Mouse (Mus musculus): Measurements from ENCODE around the gene Tmem38b. TPM values are rescaled to one million over a fixed set of nuclear protein-coding genes. Genes with fewer than 3 reads are reported as not detected.
A peak's percentile ranks its signal among the peaks of the same experiment; 100 is the strongest.

Tmem38b gene
- polyA plus RNA-seq (2014; fragmentation: Nextera tagmentation; extraction: Ambion mirVana) = 13.3 and 14.4 TPM in 2 replicates

GRCm38 (mm10) chr4:53825821-53826605, at the start of gene Tmem38b:
TSS of gene Tmem38b (plus strand) at chr4:53826045.
- Histone ChIP-seq H3K4me1 (ENCODE audit: control insufficient read depth, insufficient read depth, low read length) (no peaks in the 10 kb centered on the region), H3K27ac (ENCODE audit: low read depth, low read length) (no peak within 1 kb of the TSS), H3K36me3 (ENCODE audit: control insufficient read depth, insufficient read depth, low read length) (no peaks in the 10 kb centered on the region), H3K9me3 (replicated peaks; ENCODE audit: control insufficient read depth, low read length) (no peaks in the 10 kb centered on the region), H3K9ac (ENCODE audit: low read depth, low read length) (peak within 1 kb of the TSS; percentile 75), H3K4me3 (ENCODE audit: low read depth, low read length) (peak within 1 kb of the TSS; percentile 85), H3K4me2 (peak within 1 kb of the TSS; percentile 82), H3K27me3 (ENCODE audit: control insufficient read depth, insufficient read depth, low read length) (no peaks in the 10 kb centered on the region)
- under 1% methylated on average over 55 of the region's 55 CpGs for WGBS (ENCODE audit: insufficient replicate concordance)
- ATAC-seq (replicated peaks; ENCODE audit: insufficient number of reproducible peaks, low FRiP score, low TSS enrichment) = peak; percentile 90

GRCm38 (mm10) chr4:53781396-53781795, 44.4 kb upstream of the Tmem38b start:
- no peak for ATAC-seq (replicated peaks; ENCODE audit: insufficient number of reproducible peaks, low FRiP score, low TSS enrichment)
- Histone ChIP-seq H3K4me1 (ENCODE audit: control insufficient read depth, insufficient read depth, low read length) (peaks cover 5% of the 10 kb centered on the region; the same call in 1 of the 2 replicates), H3K27me3 (ENCODE audit: control insufficient read depth, insufficient read depth, low read length) (peaks cover 16% of the 10 kb centered on the region), H3K9ac (ENCODE audit: low read depth, low read length) (no peak overlapping the region), H3K9me3 (replicated peaks; ENCODE audit: control insufficient read depth, low read length) (no peaks in the 10 kb centered on the region), H3K4me3 (ENCODE audit: low read depth, low read length) (no peak overlapping the region), H3K36me3 (ENCODE audit: control insufficient read depth, insufficient read depth, low read length) (no peaks in the 10 kb centered on the region), H3K27ac (ENCODE audit: low read depth, low read length) (no peak overlapping the region), H3K4me2 (no peak overlapping the region)
- 71% methylated on average over 4 of the region's 4 CpGs for WGBS (ENCODE audit: insufficient replicate concordance)

GRCm38 (mm10) chr4:53782216-53783070, 43.4 kb upstream of the Tmem38b start:
- Histone ChIP-seq H3K4me2 (no peak overlapping the region), H3K9me3 (replicated peaks; ENCODE audit: control insufficient read depth, low read length) (no peaks in the 10 kb centered on the region), H3K36me3 (ENCODE audit: control insufficient read depth, insufficient read depth, low read length) (no peaks in the 10 kb centered on the region), H3K27me3 (ENCODE audit: control insufficient read depth, insufficient read depth, low read length) (peaks cover 5% of the 10 kb centered on the region), H3K27ac (ENCODE audit: low read depth, low read length) (no peak overlapping the region), H3K9ac (ENCODE audit: low read depth, low read length) (no peak overlapping the region), H3K4me1 (ENCODE audit: control insufficient read depth, insufficient read depth, low read length) (peaks cover 5% of the 10 kb centered on the region; the same call in 1 of the 2 replicates), H3K4me3 (ENCODE audit: low read depth, low read length) (no peak overlapping the region)
- WGBS (ENCODE audit: insufficient replicate concordance) = 24% methylated on average over 14 of the region's 14 CpGs
- ATAC-seq (replicated peaks; ENCODE audit: insufficient number of reproducible peaks, low FRiP score, low TSS enrichment) = no peak

GRCm38 (mm10) chr4:53785746-53786398, 40.0 kb upstream of the Tmem38b start:
- ATAC-seq (replicated peaks; ENCODE audit: insufficient number of reproducible peaks, low FRiP score, low TSS enrichment) = no peak
- H3K36me3 ChIP-seq (ENCODE audit: control insufficient read depth, insufficient read depth, low read length) = no peaks in the 10 kb centered on the region
- no peak overlapping the region for H3K27ac ChIP-seq (ENCODE audit: low read depth, low read length)
- no peaks in the 10 kb centered on the region for H3K9me3 ChIP-seq (replicated peaks; ENCODE audit: control insufficient read depth, low read length)
- H3K4me1 ChIP-seq (ENCODE audit: control insufficient read depth, insufficient read depth, low read length) = peaks cover 5% of the 10 kb centered on the region; the same call in 1 of the 2 replicates
- no peak overlapping the region for H3K9ac ChIP-seq (ENCODE audit: low read depth, low read length)
- H3K27me3 ChIP-seq (ENCODE audit: control insufficient read depth, insufficient read depth, low read length) = no peaks in the 10 kb centered on the region
- WGBS (ENCODE audit: insufficient replicate concordance) = 75% methylated on average over 15 of the region's 15 CpGs
- H3K4me3 ChIP-seq (ENCODE audit: low read depth, low read length) = no peak overlapping the region
- no peak overlapping the region for H3K4me2 ChIP-seq

GRCm38 (mm10) chr4:53786851-53787250, 39.0 kb upstream of the Tmem38b start:
- Histone ChIP-seq H3K9ac (ENCODE audit: low read depth, low read length) (no peak overlapping the region), H3K27ac (ENCODE audit: low read depth, low read length) (no peak overlapping the region), H3K4me3 (ENCODE audit: low read depth, low read length) (no peak overlapping the region), H3K36me3 (ENCODE audit: control insufficient read depth, insufficient read depth, low read length) (no peaks in the 10 kb centered on the region), H3K9me3 (replicated peaks; ENCODE audit: control insufficient read depth, low read length) (no peaks in the 10 kb centered on the region), H3K27me3 (ENCODE audit: control insufficient read depth, insufficient read depth, low read length) (no peaks in the 10 kb centered on the region), H3K4me1 (ENCODE audit: control insufficient read depth, insufficient read depth, low read length) (peaks cover 5% of the 10 kb centered on the region; the same call in 1 of the 2 replicates), H3K4me2 (no peak overlapping the region)
- no peak for ATAC-seq (replicated peaks; ENCODE audit: insufficient number of reproducible peaks, low FRiP score, low TSS enrichment)
- 73% methylated on average over 5 of the region's 5 CpGs for WGBS (ENCODE audit: insufficient replicate concordance)

GRCm38 (mm10) chr4:53789346-53789745, 36.5 kb upstream of the Tmem38b start:
- Histone ChIP-seq H3K36me3 (ENCODE audit: control insufficient read depth, insufficient read depth, low read length) (no peaks in the 10 kb centered on the region), H3K9me3 (replicated peaks; ENCODE audit: control insufficient read depth, low read length) (no peaks in the 10 kb centered on the region), H3K4me3 (ENCODE audit: low read depth, low read length) (no peak overlapping the region), H3K27ac (ENCODE audit: low read depth, low read length) (no peak overlapping the region), H3K4me1 (ENCODE audit: control insufficient read depth, insufficient read depth, low read length) (no peaks in the 10 kb centered on the region), H3K4me2 (no peak overlapping the region), H3K27me3 (ENCODE audit: control insufficient read depth, insufficient read depth, low read length) (no peaks in the 10 kb centered on the region), H3K9ac (ENCODE audit: low read depth, low read length) (no peak overlapping the region)
- 34% methylated on average over 4 of the region's 4 CpGs for WGBS (ENCODE audit: insufficient replicate concordance)
- ATAC-seq (replicated peaks; ENCODE audit: insufficient number of reproducible peaks, low FRiP score, low TSS enrichment) = no peak

- Histone ChIP-seq H3K4me2 (no peak overlapping the region), H3K27ac (ENCODE audit: low read depth, low read length) (no peak overlapping the region), H3K36me3 (ENCODE audit: control insufficient read depth, insufficient read depth, low read length) (no peaks in the 10 kb centered on the region), H3K9me3 (replicated peaks; ENCODE audit: control insufficient read depth, low read length) (no peaks in the 10 kb centered on the region), H3K27me3 (ENCODE audit: control insufficient read depth, insufficient read depth, low read length) (no peaks in the 10 kb centered on the region), H3K9ac (ENCODE audit: low read depth, low read length) (no peak overlapping the region), H3K4me3 (ENCODE audit: low read depth, low read length) (no peak overlapping the region), H3K4me1 (ENCODE audit: control insufficient read depth, insufficient read depth, low read length) (peaks cover 9% of the 10 kb centered on the region)
- ATAC-seq (replicated peaks; ENCODE audit: insufficient number of reproducible peaks, low FRiP score, low TSS enrichment) = no peak
- 88% methylated on average over 5 of the region's 5 CpGs for WGBS (ENCODE audit: insufficient replicate concordance)
These were observed 31.4 kb upstream of the Tmem38b start for GRCm38 (mm10) chr4:53794257-53794966.

- no peak overlapping the region for H3K4me2 ChIP-seq
- no peak overlapping the region for H3K27ac ChIP-seq (ENCODE audit: low read depth, low read length)
- H3K4me3 ChIP-seq (ENCODE audit: low read depth, low read length) = no peak overlapping the region
- WGBS (ENCODE audit: insufficient replicate concordance) = 66% methylated on average over 2 of the region's 2 CpGs
- ATAC-seq (replicated peaks; ENCODE audit: insufficient number of reproducible peaks, low FRiP score, low TSS enrichment) = no peak
- no peaks in the 10 kb centered on the region for H3K27me3 ChIP-seq (ENCODE audit: control insufficient read depth, insufficient read depth, low read length)
- H3K4me1 ChIP-seq (ENCODE audit: control insufficient read depth, insufficient read depth, low read length) = peaks cover 14% of the 10 kb centered on the region
- H3K9me3 ChIP-seq (replicated peaks; ENCODE audit: control insufficient read depth, low read length) = no peaks in the 10 kb centered on the region
- no peak overlapping the region for H3K9ac ChIP-seq (ENCODE audit: low read depth, low read length)
- H3K36me3 ChIP-seq (ENCODE audit: control insufficient read depth, insufficient read depth, low read length) = no peaks in the 10 kb centered on the region
These were observed 30.8 kb upstream of the Tmem38b start for GRCm38 (mm10) chr4:53795086-53795485.
